Mouse (Mus musculus) hematopoietic stem cell, adult 5-6 weeks (primary cell): ENCODE results near the gene Zpr1. TPM values are rescaled to one million over a fixed set of nuclear protein-coding genes. Genes with fewer than 3 reads are reported as not detected.
"Not testable (repeated sequence)": the region's sequence is repeated elsewhere in the genome, so short reads cannot be mapped to it uniquely, and the experiment has no call there.

Experiments used
- ATAC-seq, 2 experiments: fragments of 125-278 bp in 1 of 2; replicated peaks in 1 of 2; 2 replicates each; pipeline ENCODE4 v1.8.0; 2016 to 2017; ENCODE audit warnings: inconsistent platforms in 2 of 2, mild to moderate bottlenecking in 2 of 2, moderate number of reproducible peaks in 2 of 2, low read depth in 1 of 2, moderate TSS enrichment in 1 of 2; ENCODE audit not compliant: low FRiP score in 2 of 2, poor library complexity in 2 of 2, severe bottlenecking in 2 of 2, insufficient read depth in 1 of 2, low TSS enrichment in 1 of 2
- total RNA-seq: library from RNA; stranded (forward); fragments of 172-1452, 232-1000 nt; gene quantifications from 2 replicates; pipeline ENCODE4 v1.2.3, GENCODE M21; 2017

Gene Zpr1
- total RNA-seq, 1 experiment from 2014 or later = 59.3 TPM

DNA sequence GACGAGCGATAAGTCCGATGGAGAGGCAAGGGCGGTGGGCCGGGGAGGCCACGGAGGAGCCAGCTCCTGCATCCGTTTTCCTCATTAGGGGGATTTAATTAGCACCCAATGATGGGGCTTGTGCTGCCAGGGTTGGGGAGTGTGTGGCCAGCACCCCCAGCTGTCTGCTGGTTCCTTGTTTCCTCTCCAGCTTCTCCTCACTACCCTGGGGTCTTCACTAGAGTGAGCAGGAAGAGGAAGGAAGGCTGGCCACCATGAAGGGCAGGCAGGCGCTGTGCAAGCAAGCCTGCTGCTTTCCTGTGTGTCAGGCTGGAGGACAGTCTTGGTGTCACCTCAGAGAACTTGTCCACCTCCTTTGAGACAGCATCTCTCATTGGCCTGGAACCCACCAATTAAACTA lies 44.0 kb downstream of the Zpr1 start:
- no peak for ATAC-seq

DNA sequence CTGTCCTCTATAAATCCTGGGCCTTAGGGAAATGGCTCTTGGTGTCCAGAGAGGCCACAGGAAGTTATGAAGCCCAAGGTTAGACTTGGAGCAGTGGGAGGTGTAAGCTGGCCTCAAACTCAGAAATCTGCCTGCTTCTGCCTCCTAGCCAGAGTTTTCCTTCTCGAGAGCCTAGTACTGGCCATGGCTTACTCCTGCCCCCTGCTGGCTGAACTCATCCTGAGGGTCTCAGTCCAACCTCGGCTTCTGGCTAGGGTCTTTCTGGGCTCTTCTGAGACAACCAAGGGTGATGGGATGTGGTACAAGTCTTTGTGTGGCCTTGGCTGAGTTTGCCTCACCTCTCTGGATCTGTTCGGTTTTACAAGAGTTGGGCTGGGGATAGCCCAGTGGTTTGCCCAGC lies 45.1 kb downstream of the Zpr1 start:
- no peak for ATAC-seq

DNA sequence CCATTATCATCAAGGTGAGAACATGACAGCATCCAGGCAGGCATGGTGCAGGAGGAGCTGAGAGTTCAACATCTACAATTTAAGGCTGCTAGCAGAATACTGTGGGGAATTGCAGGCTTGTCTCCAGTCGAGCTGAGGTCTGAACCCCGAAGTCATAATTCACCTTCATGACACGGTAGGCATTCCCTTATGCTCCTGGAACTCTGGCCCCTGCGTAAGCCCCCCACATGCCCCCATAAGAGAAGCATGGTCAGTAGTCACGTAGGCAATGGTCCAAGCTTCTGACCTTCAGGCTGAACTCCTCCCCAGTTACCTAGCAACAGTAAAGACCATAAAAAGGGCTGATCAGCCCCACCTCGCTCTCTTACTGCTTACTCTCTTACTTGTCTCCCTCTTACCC lies 47.0 kb downstream of the Zpr1 start, which contains the start of gene 4931429L15Rik:
Gene 4931429L15Rik, minus strand, starts transcription at position 101 of the 400 bp plus-strand sequence.
- ATAC-seq = not testable (repeated sequence)

DNA sequence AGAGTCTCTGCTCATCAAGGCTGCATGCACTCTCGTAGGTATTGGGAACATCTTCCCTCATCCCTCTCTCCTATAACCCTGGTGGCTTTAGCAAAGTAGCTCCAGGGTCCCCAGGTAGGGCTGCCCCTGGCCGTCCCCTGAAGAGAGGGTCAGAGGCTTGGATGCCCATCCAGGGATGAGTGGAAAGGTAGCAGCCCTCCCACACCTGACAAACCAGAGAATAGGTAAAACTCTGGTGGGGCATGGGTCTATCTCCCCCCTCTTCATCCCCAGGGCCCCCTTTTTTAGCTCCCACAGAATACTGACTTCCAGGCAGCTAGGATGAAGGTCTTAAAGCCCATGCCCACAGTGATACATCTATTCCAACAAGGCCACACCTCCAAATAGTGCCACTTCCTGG lies 47.6 kb downstream of the Zpr1 start:
- ATAC-seq = no peak

DNA sequence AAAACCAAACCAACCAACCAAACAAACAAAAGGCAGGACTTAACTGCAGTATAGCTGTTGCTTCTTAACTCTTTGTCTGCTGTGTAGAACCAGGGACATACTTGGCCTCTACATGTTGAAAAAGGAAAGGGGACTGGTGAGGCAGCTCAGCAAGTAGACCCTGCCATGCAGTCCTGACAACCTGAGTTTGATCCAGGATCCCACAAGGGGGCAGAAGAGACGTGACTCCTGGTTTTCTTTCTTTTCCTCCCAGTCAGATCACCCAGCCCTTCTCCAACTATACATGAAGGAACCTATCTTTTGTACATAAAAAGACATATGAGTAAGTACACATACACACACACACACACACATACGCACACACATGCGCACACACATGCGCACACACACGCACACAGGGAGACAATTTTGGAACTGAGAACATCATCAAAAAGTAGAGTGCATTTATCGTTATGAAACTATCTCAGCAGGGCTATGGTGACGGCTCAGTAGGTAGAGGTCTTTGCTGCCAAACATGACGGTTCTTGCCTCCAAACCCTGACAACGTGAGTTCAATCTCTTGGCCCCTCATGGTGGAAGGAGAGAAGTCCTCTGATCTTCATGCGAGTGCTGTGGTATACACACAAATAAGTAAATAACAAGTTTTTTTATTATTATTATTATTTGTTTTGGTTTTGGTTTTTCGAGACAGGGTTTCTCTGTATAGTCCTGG lies 54.0 kb downstream of the Zpr1 start:
- ATAC-seq = no peak

DNA sequence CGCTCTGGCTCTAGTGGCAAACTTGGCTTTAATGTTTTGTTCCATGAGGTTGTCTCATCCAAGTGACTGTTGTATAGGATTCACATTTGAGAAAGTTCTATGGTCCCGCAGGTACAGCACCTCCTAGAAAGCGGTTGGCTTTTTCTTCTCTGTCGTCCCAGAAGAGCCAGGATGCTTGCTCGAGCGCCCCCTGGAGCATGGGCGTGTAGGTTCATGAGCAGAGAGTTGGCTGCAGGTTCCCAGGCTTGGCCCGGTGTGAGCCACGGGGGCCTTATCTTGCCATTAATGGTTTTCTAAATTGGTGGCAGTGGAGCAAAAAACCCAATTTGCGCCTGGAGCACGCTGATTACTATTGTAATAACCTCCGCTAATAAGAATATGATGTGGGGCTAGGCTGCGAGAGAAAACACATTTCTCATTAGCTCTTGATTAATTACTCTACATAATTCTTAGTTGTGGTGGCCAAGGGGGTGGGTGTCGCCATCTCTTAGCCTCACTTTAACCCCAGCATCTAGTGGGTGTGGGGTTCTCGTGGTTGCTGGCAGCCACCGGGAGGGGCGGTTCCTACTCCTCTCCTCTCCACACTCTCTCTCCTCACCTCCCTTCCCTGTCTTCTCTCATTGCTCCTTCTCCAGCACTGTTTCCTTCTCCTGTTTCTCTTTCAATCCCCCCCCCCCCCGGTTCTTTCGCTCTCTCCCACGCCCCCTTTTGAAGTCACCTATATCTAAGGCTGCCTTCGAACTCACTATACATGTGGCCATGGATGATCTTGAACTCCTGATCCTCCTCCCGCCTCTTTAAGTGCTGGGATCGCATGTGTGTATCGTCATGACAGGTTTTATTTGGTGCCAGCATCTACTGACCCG lies 55.1 kb downstream of the Zpr1 start:
- no peak for ATAC-seq

DNA sequence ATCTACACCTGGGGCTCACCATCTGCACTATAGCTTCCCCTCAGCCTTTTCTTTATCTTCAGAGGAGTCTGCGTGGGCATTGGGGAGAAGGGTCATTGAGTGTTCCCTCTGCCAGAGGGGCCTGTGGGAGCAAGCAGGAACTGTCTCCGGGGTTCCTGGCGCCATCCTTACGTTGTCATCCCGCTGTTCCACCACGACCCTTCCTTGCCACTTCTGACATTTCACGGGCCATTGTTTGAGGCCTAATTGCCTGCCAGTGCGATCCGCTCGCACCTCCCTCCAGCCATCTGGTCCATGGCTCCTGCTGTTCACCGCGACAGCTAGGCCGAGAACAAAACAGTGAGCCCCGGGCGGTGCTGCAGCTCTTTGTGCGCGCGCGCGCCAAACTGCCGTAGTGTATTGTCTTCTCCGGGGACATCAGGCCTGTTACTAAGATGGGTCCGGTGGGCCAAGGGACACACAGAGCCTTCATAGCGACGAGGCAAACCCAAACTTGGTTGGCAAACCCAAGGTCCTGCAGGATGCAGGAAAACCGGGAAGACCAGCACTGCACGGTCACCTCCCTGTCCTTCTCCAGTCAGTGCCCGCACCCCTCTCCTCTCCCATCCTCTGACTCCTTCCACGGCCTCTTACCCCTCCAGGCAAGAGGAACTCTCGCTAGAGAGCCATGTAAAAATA lies 55.8 kb downstream of the Zpr1 start:
- ATAC-seq = no peak

DNA sequence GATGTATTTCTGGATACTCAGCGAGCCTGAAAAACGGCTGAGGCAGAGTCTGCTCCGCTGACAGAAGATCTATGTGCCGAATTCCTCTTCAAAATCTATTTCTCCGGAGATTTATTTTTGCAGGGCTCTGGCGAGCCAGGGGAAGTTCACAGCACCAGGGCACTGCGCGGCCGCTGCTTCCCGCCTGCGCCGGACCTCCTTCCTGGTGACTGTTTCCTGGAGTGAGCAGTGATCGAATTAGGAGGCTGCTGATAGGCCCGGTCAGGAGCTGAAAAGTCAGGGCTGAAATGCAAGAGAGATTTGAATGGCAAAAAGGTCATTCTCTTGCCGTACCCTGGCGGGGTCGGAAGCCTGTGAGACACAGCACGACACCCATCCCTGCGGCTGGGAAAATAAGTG lies 56.4 kb downstream of the Zpr1 start:
- peak in 1 of 2 experiments; percentile 29; a peak in 1 of 4 replicates for ATAC-seq

DNA sequence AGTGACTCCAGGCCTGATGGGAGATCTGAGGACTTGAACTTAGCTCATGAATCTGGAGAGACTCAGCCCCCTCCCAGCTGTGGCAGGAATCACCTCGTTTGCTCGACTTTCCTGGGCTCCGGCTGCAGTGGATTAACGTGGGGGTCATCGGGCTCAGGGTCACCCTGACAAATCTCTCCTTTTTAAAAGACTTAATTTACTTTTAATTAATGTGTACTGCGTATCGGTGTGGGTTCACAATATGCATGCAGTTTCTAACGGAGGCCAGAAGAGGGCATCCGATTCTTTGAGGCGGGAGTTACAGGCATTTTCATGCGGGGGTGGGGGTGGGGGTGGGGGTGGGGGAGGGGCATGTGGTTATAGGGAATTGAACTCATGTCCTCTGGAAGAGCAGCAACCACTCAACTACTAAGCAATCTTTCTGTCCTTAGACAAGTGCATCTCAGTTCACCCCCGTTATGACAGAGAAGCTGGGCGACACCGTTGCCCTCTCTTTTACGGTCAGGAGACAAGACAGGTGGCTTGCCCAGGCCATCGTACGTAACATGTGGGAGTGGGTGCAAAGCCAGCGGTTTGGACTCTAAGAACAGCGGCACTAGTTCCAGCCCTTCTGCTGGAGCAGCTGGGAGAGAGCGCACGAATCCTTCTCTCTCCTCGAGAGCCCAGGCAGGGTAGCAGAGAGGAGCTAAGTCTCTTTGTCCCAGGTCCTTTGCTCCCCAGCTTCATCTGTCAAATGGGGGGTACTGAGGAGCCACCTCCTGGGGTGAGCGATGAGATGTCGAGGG lies 57.1 kb downstream of the Zpr1 start:
- no peak for ATAC-seq

DNA sequence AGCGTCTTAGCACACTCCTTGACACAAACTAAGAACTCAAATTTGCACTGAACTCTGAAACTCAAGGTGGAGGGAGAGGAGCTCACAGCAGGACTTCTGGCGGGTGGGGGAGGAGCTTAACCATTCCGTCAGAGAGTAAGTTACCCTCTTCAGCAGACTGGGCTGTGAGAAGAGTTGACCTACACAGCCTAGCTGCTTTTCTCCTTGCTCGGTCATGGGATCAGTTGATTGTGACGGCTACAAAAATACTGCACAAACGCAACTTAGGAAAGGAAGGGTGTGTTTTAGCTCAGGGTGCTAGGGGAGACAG lies 57.7 kb downstream of the Zpr1 start:
- no peak for ATAC-seq

DNA sequence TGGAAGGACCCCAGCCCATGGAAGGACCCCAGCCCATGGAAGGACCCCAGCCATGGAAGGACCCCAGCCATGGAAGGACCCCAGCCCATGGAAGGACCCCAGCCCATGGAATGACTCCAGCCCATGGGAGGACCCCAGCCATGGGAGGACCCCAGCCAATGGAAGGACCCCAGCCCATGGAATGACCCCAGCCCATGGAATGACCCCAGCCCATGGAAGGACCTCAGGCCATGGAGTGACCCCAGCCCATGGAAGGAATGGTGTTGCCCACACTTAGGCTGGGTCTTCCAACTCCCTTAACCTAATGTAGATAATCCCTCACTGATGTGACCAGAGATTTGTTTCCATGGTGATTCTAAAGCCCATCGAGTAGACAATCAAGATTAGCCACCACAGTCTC lies 58.4 kb downstream of the Zpr1 start:
- ATAC-seq = no peak

Other genes starting within 250 kb of the Zpr1 start
- gene Apoa1, start 44.5 kb upstream of the Zpr1 start, total RNA-seq = not detected in 2 replicates
- gene Apoc3, start 37.4 kb upstream of the Zpr1 start, total RNA-seq = not detected in 2 replicates
- gene Apoa4, start 32.4 kb upstream of the Zpr1 start, total RNA-seq = not detected in 2 replicates
- not detected in 2 replicates for gene Apoa5, start 4.4 kb upstream of the Zpr1 start, total RNA-seq
- gene Bud13, start 9.9 kb downstream of the Zpr1 start, total RNA-seq = 20.6 TPM in 2 replicates
- not detected in 2 replicates for gene 4931429L15Rik, start 46.9 kb downstream of the Zpr1 start, total RNA-seq